Mouse (Mus musculus): ENCODE results near the gene Arid2.
A peak's percentile ranks its signal among the peaks of the same experiment; 100 is the strongest.

DNA sequence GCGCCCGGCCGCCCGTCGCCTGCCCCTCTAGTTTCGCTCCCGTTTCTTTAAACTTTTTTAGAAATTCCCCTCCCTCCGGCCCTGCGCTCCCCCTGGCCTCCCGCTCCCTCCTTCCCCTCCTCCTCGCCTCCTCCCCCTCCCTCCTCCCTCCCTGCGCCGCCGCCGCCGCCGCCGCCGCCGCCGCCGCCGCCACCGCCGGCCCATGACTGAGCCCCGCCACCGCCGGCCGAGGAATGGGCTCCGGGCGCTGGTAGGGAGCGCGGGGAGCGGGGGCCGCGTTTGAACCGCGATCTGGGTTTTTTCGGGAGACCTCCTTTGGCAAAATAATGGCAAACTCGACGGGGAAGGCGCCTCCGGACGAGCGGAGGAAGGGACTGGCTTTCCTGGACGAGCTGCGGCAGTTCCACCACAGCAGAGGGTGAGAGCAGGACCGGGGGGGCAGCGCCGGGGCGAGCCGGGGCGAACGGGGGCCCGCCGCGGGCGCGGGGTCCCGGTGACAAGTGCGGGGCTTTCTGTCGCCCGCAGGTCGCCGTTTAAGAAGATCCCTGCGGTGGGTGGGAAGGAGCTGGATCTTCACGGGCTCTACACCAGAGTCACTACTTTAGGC, at the start of gene Arid2:
- no peak for TF ChIP-seq USF1 (IDR thresholded peaks at IDR 0.05; ENCODE audit: low read depth)
- TF ChIP-seq POLR2A (IDR thresholded peaks at IDR 0.05; ENCODE audit: insufficient read length, low read depth): peak; percentile 3
- no peak for TF ChIP-seq MYOG (IDR thresholded peaks at IDR 0.05; ENCODE audit: control insufficient read depth in 1 of 3, insufficient read depth in 1 of 3, insufficient read length in 2 of 3, low read depth in 2 of 3)
- no peak for TF ChIP-seq MAX (IDR thresholded peaks at IDR 0.05; ENCODE audit: low read depth)
- TF ChIP-seq MYOD1 (IDR thresholded peaks at IDR 0.05; ENCODE audit: control insufficient read depth in 1 of 3, insufficient read length in 2 of 3, low read depth in 2 of 3): no peak
- no peak for TF ChIP-seq E2F4 (IDR thresholded peaks at IDR 0.05; ENCODE audit: insufficient read depth)
- TF ChIP-seq REST (IDR thresholded peaks at IDR 0.05; ENCODE audit: insufficient read depth, insufficient read length): no peak
- TF ChIP-seq TCF12 (IDR thresholded peaks at IDR 0.05; ENCODE audit: insufficient read depth, poor library complexity, severe bottlenecking): no peak
- no peak for TF ChIP-seq TCF3 (IDR thresholded peaks at IDR 0.05; ENCODE audit: insufficient read length, low read depth)
- TF ChIP-seq POLR2AphosphoS2 (IDR thresholded peaks at IDR 0.05; ENCODE audit: insufficient read length, low read depth): no peak
- TF ChIP-seq SRF (IDR thresholded peaks at IDR 0.05; ENCODE audit: control insufficient read depth, insufficient read length, low read depth): no peak
- TF ChIP-seq CEBPB (IDR thresholded peaks at IDR 0.05; ENCODE audit: insufficient read depth, poor library complexity, severe bottlenecking): no peak

Data from myocyte (in vitro differentiated cells).